Mouse (Mus musculus): ENCODE results near the gene Sh3kbp1.

- TF ChIP-seq CTCF (IDR thresholded peaks at IDR 0.05; ENCODE audit: extremely low read depth, insufficient read depth, insufficient read length, insufficient replicate concordance) (no peak), POLR2A (IDR thresholded peaks at IDR 0.05; ENCODE audit: low read depth, low read length) (no peak)
These were observed 82.2 kb downstream of the Sh3kbp1 start for GRCm38 (mm10) chrX:159709296-159709695.

All from spleen, adult 2 months (tissue).